Mouse (Mus musculus): ENCODE results near the gene Pml.
"Not testable (repeated sequence)": the region's sequence is repeated elsewhere in the genome, so short reads cannot be mapped to it uniquely, and the experiment has no call there.

DNA sequence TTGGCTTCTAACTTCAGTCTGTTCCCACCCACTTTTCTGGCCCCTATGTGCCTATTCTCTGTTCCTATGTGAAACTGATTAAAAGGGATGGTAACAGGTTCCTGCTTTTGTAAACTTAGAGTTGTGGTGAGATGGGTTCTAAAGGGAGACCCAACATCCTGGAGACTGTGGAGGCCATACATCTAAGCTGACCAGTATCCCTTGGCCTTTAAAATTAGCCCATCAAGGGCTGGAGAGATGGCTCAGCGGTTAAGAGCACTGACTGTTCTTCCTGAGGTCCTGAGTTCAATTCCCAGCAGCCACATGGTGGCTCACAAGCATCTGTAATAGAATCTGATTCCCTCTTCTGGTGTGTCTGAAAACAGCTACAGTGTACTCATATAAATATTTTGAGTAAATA, 1.1 kb upstream of the Pml start:
- not testable (repeated sequence) for TF ChIP-seq CTCF (IDR thresholded peaks at IDR 0.05; ENCODE audit: low read depth, low read length); TAL1 (conservative IDR thresholded peaks at IDR 0.05; ENCODE audit: low read depth, low read length); GATA1 (IDR thresholded peaks at IDR 0.05; ENCODE audit: borderline replicate concordance, low read length); GATA2 (IDR thresholded peaks at IDR 0.05; ENCODE audit: borderline replicate concordance, low read depth, low read length); POLR2AphosphoS5 (IDR thresholded peaks at IDR 0.05; ENCODE audit: insufficient replicate concordance, low read depth, low read length)

Measured in G1E (cell line).